Comparison of ENCODE assay signal across 7 mouse cellular contexts in genomic region chr6:97310901-97311331, GRCm38 (mm10). TPM values are rescaled to one million over a fixed set of nuclear protein-coding genes. Genes with fewer than 3 reads are reported as not detected.
DNase-seq lines count a peak whose midpoint lies in the region; ATAC-seq and TF ChIP-seq lines count a peak whose summit lies in the region.

No protein-coding gene starts in this region.

- peak; percentile 32 for DNase-seq in MEL (ENCODE audit: low read depth, low spot score)
- DNase-seq in liver, embryonic 14.5 days (ENCODE audit: low read depth in 3 of 3, low spot score in 3 of 3): no peak
- DNase-seq in thymus, postnatal 0 days (ENCODE audit: low spot score): peak; percentile 75
- DNase-seq in layer of hippocampus, adult 9-10 months (ENCODE audit: low spot score): no peak
- no peak for DNase-seq in layer of hippocampus, adult 8-10 months (ENCODE audit: low spot score in 2 of 2)

- TF ChIP-seq EP300 in MEL (IDR thresholded peaks at IDR 0.05; ENCODE audit: low read depth in 1 of 2, low read length in 2 of 2): no peak
- no peak for TF ChIP-seq EP300 in liver, embryonic 14.5 days (IDR thresholded peaks at IDR 0.05; ENCODE audit: low read depth)

- no peaks in the 10 kb centered on the region for H3K79me2 ChIP-seq in MEL (ENCODE audit: control insufficient read depth, insufficient read depth, low read length, poor library complexity)

- H3K9me3 ChIP-seq in MEL (replicated peaks; ENCODE audit: insufficient read depth, low read length): no peaks in the 10 kb centered on the region
- H3K9me3 ChIP-seq in heart, embryonic 16.5 days (replicated peaks; ENCODE audit: control insufficient read depth, low read length): no peaks in the 10 kb centered on the region
- H3K9me3 ChIP-seq in liver, embryonic 14.5 days (ENCODE audit: control insufficient read depth, low read length): no peaks in the 10 kb centered on the region

- no peak for TF ChIP-seq POLR2A in MEL (IDR thresholded peaks at IDR 0.05; ENCODE audit: control insufficient read depth in 1 of 2, insufficient read depth in 1 of 2, low read depth in 1 of 2, low read length in 2 of 2, poor library complexity in 1 of 2)

- H3K27ac ChIP-seq in MEL (ENCODE audit: control insufficient read depth, low read depth, low read length): no peak overlapping the region
- peak overlapping the region; percentile 81; the same call in 1 of the 2 replicates for H3K27ac ChIP-seq in heart, embryonic 16.5 days (ENCODE audit: low read length)
- H3K27ac ChIP-seq in liver, embryonic 14.5 days: no peak overlapping the region

- peaks cover 0 to 2% of the 10 kb centered on the region in 2 experiments; a peak in 1 of 4 replicates for H3K36me3 ChIP-seq in MEL (ENCODE audit: control insufficient read depth in 1 of 2, insufficient read depth in 2 of 2, low read length in 2 of 2)
- H3K36me3 ChIP-seq in heart, embryonic 16.5 days (ENCODE audit: control insufficient read depth, insufficient read depth): no peaks in the 10 kb centered on the region
- H3K36me3 ChIP-seq in liver, embryonic 14.5 days (replicated peaks; ENCODE audit: control insufficient read depth, insufficient read depth, low read depth): no peaks in the 10 kb centered on the region

- peaks cover 0 to 4% of the 10 kb centered on the region in 2 experiments; a peak in 2 of 4 replicates for H3K4me1 ChIP-seq in MEL (ENCODE audit: control insufficient read depth in 1 of 2, insufficient read depth in 2 of 2, low read length in 2 of 2)
- H3K4me1 ChIP-seq in heart, embryonic 16.5 days (ENCODE audit: control insufficient read depth, insufficient read depth, low read length): peaks cover 16% of the 10 kb centered on the region
- peaks cover 0 to 17% of the 10 kb centered on the region in 2 experiments; a peak in 2 of 4 replicates for H3K4me1 ChIP-seq in liver, embryonic 14.5 days (replicated peaks; ENCODE audit: control insufficient read depth in 2 of 2, insufficient read depth in 2 of 2, low read length in 1 of 2)

- WGBS in heart, embryonic 16.5 days: 33% methylated on average over 7 of the region's 7 CpGs
- 17% methylated on average over 7 of the region's 7 CpGs for WGBS in liver, embryonic 14.5 days (ENCODE audit: insufficient replicate concordance)

- H3K27me3 ChIP-seq in MEL (ENCODE audit: control insufficient read depth in 1 of 2, insufficient read depth in 2 of 2, low read length in 2 of 2): 0 out of 4 replicates have a peak, but pooled peaks cover 0 to 2% of the 10 kb centered on the region in 2 experiments
- H3K27me3 ChIP-seq in heart, embryonic 16.5 days (ENCODE audit: control insufficient read depth, insufficient read depth, low read length): no peaks in the 10 kb centered on the region
- H3K27me3 ChIP-seq in liver, embryonic 14.5 days (ENCODE audit: control insufficient read depth, insufficient read depth, low read length): no peaks in the 10 kb centered on the region

- no peak for TF ChIP-seq RAD21 in MEL (IDR thresholded peaks at IDR 0.05; ENCODE audit: low read depth, low read length)

- no peak for TF ChIP-seq CTCF in MEL (IDR thresholded peaks at IDR 0.05 in 2 of 3, conservative IDR thresholded peaks at IDR 0.05 in 1 of 3; ENCODE audit: control insufficient read depth in 1 of 3, insufficient read depth in 1 of 3, low read depth in 2 of 3, low read length in 3 of 3, poor library complexity in 1 of 3, severe bottlenecking in 1 of 3)
- TF ChIP-seq CTCF in liver, embryonic 14.5 days (IDR thresholded peaks at IDR 0.05; ENCODE audit: low read depth): no peak

- peak overlapping the region; percentile 60 to 86 for H3K4me3 ChIP-seq in MEL (ENCODE audit: control insufficient read depth in 1 of 2, insufficient read depth in 1 of 2, low read depth in 2 of 2, low read length in 2 of 2)
- H3K4me3 ChIP-seq in heart, embryonic 16.5 days (ENCODE audit: low read length): peak overlapping the region; percentile 70
- H3K4me3 ChIP-seq in liver, embryonic 14.5 days (ENCODE audit: insufficient read depth in 1 of 2, low read depth in 2 of 2, low read length in 2 of 2): peak overlapping the region; percentile 48 to 59

- peak; percentile 79 for ATAC-seq in CD4-positive, CD25-positive, alpha-beta regulatory T cell, adult 4 months
- no peak for ATAC-seq in heart, embryonic 16.5 days (replicated peaks; ENCODE audit: extremely low read depth, insufficient read depth, low FRiP score)
- ATAC-seq in liver, embryonic 14.5 days (ENCODE audit: insufficient read depth): no peak

- peak overlapping the region; percentile 94 for H3K4me2 ChIP-seq in heart, embryonic 16.5 days (ENCODE audit: low read depth, low read length)
- H3K4me2 ChIP-seq in liver, embryonic 14.5 days (ENCODE audit: low read depth): peak overlapping the region; percentile 76

- peak overlapping the region; percentile 54; the same call in 1 of the 2 replicates for H3K9ac ChIP-seq in MEL (ENCODE audit: control insufficient read depth, low read depth, low read length, poor library complexity, severe bottlenecking)
- peak overlapping the region; percentile 76 for H3K9ac ChIP-seq in heart, embryonic 16.5 days (ENCODE audit: low read length)
- H3K9ac ChIP-seq in liver, embryonic 14.5 days (replicated peaks): peak overlapping the region; percentile 40; the same call in 1 of the 2 replicates

TF ChIP-seq in MEL, 35 proteins besides CTCF, POLR2A, EP300 and RAD21:
- no peak for TF ChIP-seq ZMIZ1 (IDR thresholded peaks at IDR 0.05; ENCODE audit: low read depth, low read length)
- TF ChIP-seq POLR2AphosphoS5 (IDR thresholded peaks at IDR 0.05; ENCODE audit: borderline replicate concordance, low read depth, low read length): no peak
- TF ChIP-seq ZC3H11A (IDR thresholded peaks at IDR 0.05; ENCODE audit: low read depth, low read length): no peak
- TF ChIP-seq GABPA (IDR thresholded peaks at IDR 0.05; ENCODE audit: low read depth, low read length): no peak
- TF ChIP-seq JUND (IDR thresholded peaks at IDR 0.05; ENCODE audit: low read depth, low read length): no peak
- no peak for TF ChIP-seq MEF2A (IDR thresholded peaks at IDR 0.05; ENCODE audit: extremely low read depth, insufficient replicate concordance, low read depth, low read length, poor library complexity, severe bottlenecking)
- no peak for TF ChIP-seq MYB (IDR thresholded peaks at IDR 0.05; ENCODE audit: low read depth, low read length)

RNA-seq across cellular contexts. Expression of gene Lmod3, which starts 58.4 kb away (rescaled TPM):
- under 1 TPM in 1 of 2 experiments, not detected in 1; 0.24 TPM for polyA plus RNA-seq in CD4-positive, CD25-positive, alpha-beta regulatory T cell, adult 4 months (2017; shearing (Covaris generic))
- not detected in 2 replicates for total RNA-seq in MEL (2012; rRNA removed)
- polyA plus RNA-seq in MEL (2012; ENCODE audit: insufficient read depth in 1 of 2, insufficient read length in 2 of 2, low read depth in 1 of 2, low replicate concordance in 2 of 2, missing spikeins in 1 of 2): not detected
- polyA plus RNA-seq in heart, embryonic 16.5 days (2015; fragmentation: Nextera tagmentation; extraction: Ambion mirVana): 21.6 and 27.8 TPM in 2 replicates
- polyA plus RNA-seq in liver, embryonic 14.5 days (2012; rRNA removed): not detected in 2 replicates
- polyA plus RNA-seq in liver, embryonic 14.5 days (2014; fragmentation: Nextera tagmentation; extraction: Ambion mirVana): not detected in 2 replicates
- 0.13 and 0.18 TPM in 2 replicates for polyA plus RNA-seq in thymus, postnatal 0 days (2015; fragmentation: Nextera tagmentation; extraction: Ambion mirVana)
- under 1 TPM in 1 of 4 experiments, not detected in 3; 0.16 TPM for total RNA-seq in layer of hippocampus, adult 8-10 months (2022)

Comparison
In these comparisons a context has a peak if more than half of its experiments do, and no peak if none do; other contexts are left out.
1. DNase-seq: peak in MEL (single experiment) and thymus, postnatal 0 days (single experiment); none in liver, embryonic 14.5 days (0 of 3), layer of hippocampus, adult 9-10 months (single experiment) and layer of hippocampus, adult 8-10 months (0 of 2).
2. RNA of gene Lmod3, which starts 58.4 kb away (polyA plus RNA-seq): 21.6 to 27.8 TPM in heart, embryonic 16.5 days; 0.24 TPM in CD4-positive, CD25-positive, alpha-beta regulatory T cell, adult 4 months, 0.13 to 0.18 TPM in thymus, postnatal 0 days, not detected in liver, embryonic 14.5 days and not detected in MEL; every median in the first group is over 10 times any median in the second.
3. Peak in every context shown above with its lines, with median percentiles within 50 percentile points of each other: H3K4me3 ChIP-seq and H3K9ac ChIP-seq.